Mouse (Mus musculus): ENCODE results near the gene Ewsr1.

GRCm38 (mm10) chr11:5140619-5141018 is 41.6 kb upstream of the Ewsr1 start:
- no peak for TF ChIP-seq CTCF (IDR thresholded peaks at IDR 0.05; ENCODE audit: borderline replicate concordance, insufficient read depth, low read length)
- TF ChIP-seq POLR2A (IDR thresholded peaks at IDR 0.05; ENCODE audit: low read depth, low read length): no peak

All from embryonic fibroblast, embryonic 13.5 days (primary cell).